Mouse (Mus musculus) olfactory bulb, adult 2 months (tissue): ENCODE data around the gene Grm1. TPM values are rescaled to one million over a fixed set of nuclear protein-coding genes. Genes with fewer than 3 reads are reported as not detected.

Experiments
- H3K27ac ChIP-seq: fragments of 200-500 bp; 2 replicates; pipeline ENCODE4 v1.5.1; 2012; ENCODE audit warnings: low read depth, low read length; ENCODE audit not compliant: insufficient read depth
- H3K4me1 ChIP-seq: fragments of 200-500 bp; 2 replicates; pipeline ENCODE4 v1.6.1; 2012; ENCODE audit warnings: low read length; ENCODE audit not compliant: control insufficient read depth, insufficient read depth
- H3K4me3 ChIP-seq: fragments of 200-500 bp; 2 replicates; pipeline ENCODE4 v1.5.1; 2012; ENCODE audit warnings: mild to moderate bottlenecking, low read depth, low read length, moderate library complexity; ENCODE audit not compliant: insufficient read depth
- CTCF ChIP-seq: fragments of 200-500 bp; IDR thresholded peaks from 2 replicates; pipeline ENCODE4 v1.5.1; 2012; ENCODE audit warnings: low read depth, mild to moderate bottlenecking, low read length, moderate library complexity; ENCODE audit not compliant: insufficient read depth
- POLR2A ChIP-seq: fragments of 200-500 bp; IDR thresholded peaks from 2 replicates; pipeline ENCODE4 v1.6.1; 2012; ENCODE audit warnings: mild to moderate bottlenecking, low read depth, low read length, moderate library complexity; ENCODE audit not compliant: insufficient read depth
- WGBS: fragments of 180-500 bp; shearing (Covaris S2); methylation state at CpG from one replicate; pipeline ENCODE4 v1.1.7; 2018; 5-methylcytosine and 5-hydroxymethylcytosine counted together
- polyA plus RNA-seq: library from polyadenylated mRNA; stranded (reverse); fragments of >200 nt; gene quantifications from 2 replicates; pipeline ENCODE4 v1.2.4, GENCODE M21; 2012; ENCODE audit warnings: low replicate concordance; ENCODE audit not compliant: missing spikeins, insufficient read depth, insufficient read length

Gene Grm1
- polyA plus RNA-seq, 1 experiment: not detected

- Histone ChIP-seq H3K4me1 (no peaks in the 10 kb centered on the region), H3K27ac (no peak overlapping the region), H3K4me3 (no peak overlapping the region)
- WGBS: 54% methylated on average over 3 of the region's 3 CpGs
- no peak for TF ChIP-seq CTCF
- TF ChIP-seq POLR2A: no peak
These were observed 146.3 kb downstream of the Grm1 start for GRCm38 (mm10) chr10:10935806-10936205.

- no peak overlapping the region for H3K27ac ChIP-seq
- TF ChIP-seq CTCF: no peak
- no peak for TF ChIP-seq POLR2A
- no peaks in the 10 kb centered on the region for H3K4me1 ChIP-seq
- 77% methylated on average over 2 of the region's 2 CpGs for WGBS
- H3K4me3 ChIP-seq: no peak overlapping the region
These were observed 152.5 kb downstream of the Grm1 start for GRCm38 (mm10) chr10:10929672-10930071.

- no peaks in the 10 kb centered on the region for H3K4me1 ChIP-seq
- TF ChIP-seq CTCF (no peak), POLR2A (no peak)
- no peak overlapping the region for H3K4me3 ChIP-seq
- no peak overlapping the region for H3K27ac ChIP-seq
- 38% methylated on average over 5 of the region's 5 CpGs for WGBS
These were observed 153.3 kb downstream of the Grm1 start for GRCm38 (mm10) chr10:10928798-10929366.

GRCm38 (mm10) chr10:10917857-10918399, 164.2 kb downstream of the Grm1 start:
- no peak overlapping the region for H3K4me3 ChIP-seq
- no peaks in the 10 kb centered on the region for H3K4me1 ChIP-seq
- TF ChIP-seq POLR2A (no peak), CTCF (no peak)
- 83% methylated on average over 7 of the region's 7 CpGs for WGBS
- no peak overlapping the region for H3K27ac ChIP-seq

- Histone ChIP-seq H3K27ac (no peak overlapping the region), H3K4me3 (no peak overlapping the region), H3K4me1 (no peaks in the 10 kb centered on the region)
- WGBS: 82% methylated on average over 4 of the region's 4 CpGs
- TF ChIP-seq CTCF (no peak), POLR2A (no peak)
These were observed 168.5 kb downstream of the Grm1 start for GRCm38 (mm10) chr10:10913621-10914020.

- Histone ChIP-seq H3K27ac (no peak overlapping the region), H3K4me3 (no peak overlapping the region), H3K4me1 (peaks cover 1% of the 10 kb centered on the region; the same call in 1 of the 2 replicates)
- WGBS: 90% methylated on average over 1 of the region's 1 CpGs
- no peak for TF ChIP-seq POLR2A
These were observed 191.9 kb downstream of the Grm1 start for GRCm38 (mm10) chr10:10890221-10890620.

- no peak overlapping the region for H3K27ac ChIP-seq
- TF ChIP-seq POLR2A (no peak), CTCF (no peak)
- H3K4me1 ChIP-seq: peaks cover 5% of the 10 kb centered on the region
- WGBS: 88% methylated on average over 9 of the region's 9 CpGs
- no peak overlapping the region for H3K4me3 ChIP-seq
These were observed 193.6 kb downstream of the Grm1 start for GRCm38 (mm10) chr10:10888521-10888920.

GRCm38 (mm10) chr10:10884992-10885391, 197.2 kb downstream of the Grm1 start:
- 9% methylated on average over 2 of the region's 2 CpGs for WGBS
- TF ChIP-seq POLR2A (no peak), CTCF (no peak)
- H3K27ac ChIP-seq: no peak overlapping the region
- H3K4me3 ChIP-seq: no peak overlapping the region
- H3K4me1 ChIP-seq: peaks cover 5% of the 10 kb centered on the region

- H3K4me3 ChIP-seq: no peak overlapping the region
- H3K4me1 ChIP-seq: no peaks in the 10 kb centered on the region
- no peak overlapping the region for H3K27ac ChIP-seq
- TF ChIP-seq CTCF (no peak), POLR2A (no peak)
- WGBS: 68% methylated on average over 3 of the region's 3 CpGs
These were observed 210.0 kb downstream of the Grm1 start for GRCm38 (mm10) chr10:10872142-10872541.
